Mouse (Mus musculus): ENCODE data around the gene Fam19a2.

The Fam19a2 gene

DNA sequence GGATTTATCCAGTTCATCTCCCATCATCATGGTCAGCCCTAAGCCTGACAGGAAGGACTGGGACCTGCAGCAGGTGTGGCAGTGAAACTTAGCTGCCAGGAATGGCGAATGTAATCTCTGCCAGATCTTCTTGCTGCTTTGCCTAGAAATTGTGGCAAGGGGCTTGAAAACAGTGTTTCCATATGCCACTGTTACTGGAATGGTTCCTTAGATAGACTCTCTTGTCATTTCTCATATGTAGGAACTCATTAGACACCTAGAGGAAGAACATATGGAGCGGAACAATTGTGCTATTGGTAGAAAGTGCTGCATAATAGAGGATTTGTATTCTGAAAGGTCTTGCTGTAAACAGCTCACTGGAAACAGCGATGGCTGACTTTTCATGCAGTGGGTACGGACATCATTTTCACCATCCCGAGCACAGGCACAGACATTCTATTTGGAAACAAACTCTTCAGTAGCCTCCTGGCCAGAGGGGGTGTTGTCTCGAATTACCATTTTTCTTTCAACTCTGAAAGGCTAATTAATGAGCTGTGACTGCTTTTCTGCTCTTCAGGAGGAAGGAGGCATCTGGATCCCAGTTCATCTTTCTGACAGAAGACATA is 488.0 kb downstream of the Fam19a2 start:
- no peak for DNase-seq

DNA sequence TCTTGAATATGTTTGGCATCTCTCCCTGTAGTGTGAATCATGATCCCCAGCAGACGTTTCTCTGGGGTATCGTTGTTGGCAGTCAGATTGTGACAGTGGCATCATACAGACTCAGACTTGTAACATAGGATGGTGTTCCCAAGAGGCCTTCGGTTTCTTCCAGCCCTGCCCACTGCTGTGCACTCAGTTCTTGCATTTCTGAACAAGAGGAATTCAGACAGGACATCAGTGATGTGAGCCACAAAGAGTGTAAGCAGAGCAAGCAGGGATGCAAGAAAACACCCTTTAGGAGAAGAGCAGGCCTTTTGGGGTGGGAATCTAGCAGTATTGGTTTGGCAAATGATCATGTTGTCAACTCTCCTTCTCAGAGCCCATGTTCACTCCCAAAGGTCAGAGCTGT is 489.0 kb downstream of the Fam19a2 start:
- DNase-seq, result no peak

DNA sequence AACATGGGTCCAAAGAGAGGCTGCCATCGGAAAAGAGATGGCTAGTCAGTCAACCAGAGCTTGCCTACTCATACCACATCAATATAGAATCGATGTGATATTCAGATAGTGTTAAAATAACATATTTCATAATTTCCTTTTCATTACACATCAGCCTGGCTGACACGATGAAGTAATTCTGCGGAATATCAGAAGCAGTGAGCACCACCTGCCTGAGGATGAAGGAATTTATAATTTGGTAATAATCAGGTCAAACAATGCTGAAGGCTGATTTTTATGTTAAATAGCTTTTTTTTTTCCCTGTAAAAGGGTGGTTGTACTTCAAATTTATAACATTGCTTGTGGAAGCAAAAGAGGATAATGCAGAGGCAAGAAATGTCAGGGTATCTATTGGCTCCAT is 490.2 kb downstream of the Fam19a2 start:
- DNase-seq, result no peak

DNA sequence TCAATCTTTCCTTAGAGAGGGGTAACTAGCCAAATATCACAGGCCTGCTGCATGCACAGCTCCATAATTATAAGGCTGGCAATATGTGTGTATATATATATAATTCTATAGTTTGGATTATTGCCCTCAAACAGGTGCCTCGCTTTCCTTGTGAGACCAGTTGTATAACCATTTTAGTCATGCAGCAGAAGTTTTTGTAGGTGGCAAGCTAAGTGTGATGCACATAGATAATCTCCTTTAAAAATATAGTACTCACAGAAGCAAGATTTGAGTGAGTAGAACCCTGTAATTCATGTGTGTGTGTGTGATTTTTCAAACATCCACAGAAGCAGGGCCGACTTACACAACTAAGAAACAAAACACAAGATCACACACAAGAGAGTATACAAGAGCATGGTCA is 525.6 kb downstream of the Fam19a2 start:
- DNase-seq, result no peak

Data from lung, postnatal 36 days (tissue).